Mouse (Mus musculus) limb, embryonic 13.5 days (tissue): ENCODE measurements around the gene Efr3b. TPM values are rescaled to one million over a fixed set of nuclear protein-coding genes. Genes with fewer than 3 reads are reported as not detected.

Source experiments
- ATAC-seq: fragments of 200-750 bp; cut with Nextera tagmentation; 2 replicates; pipeline ENCODE4 v1.8.0; 2017; ENCODE audit warnings: low read depth, moderate number of reproducible peaks, moderate TSS enrichment; ENCODE audit not compliant: low FRiP score
- H3K27ac ChIP-seq: fragments of 300-500 bp; sonication (generic); 2 replicates; pipeline ENCODE4 v1.5.1; 2015; ENCODE audit warnings: inconsistent platforms, mild to moderate bottlenecking, moderate library complexity
- H3K27me3 ChIP-seq: fragments of 300-500 bp; sonication (generic); 2 replicates; pipeline ENCODE4 v1.6.1; 2015; ENCODE audit warnings: mild to moderate bottlenecking, inconsistent platforms
- H3K36me3 ChIP-seq: fragments of 300-500 bp; sonication (generic); 2 replicates; pipeline ENCODE4 v1.6.1; 2015; ENCODE audit warnings: inconsistent platforms, mild to moderate bottlenecking, moderate library complexity
- H3K4me1 ChIP-seq: fragments of 300-500 bp; sonication (generic); 2 replicates; pipeline ENCODE4 v1.6.1; 2015; ENCODE audit warnings: inconsistent platforms
- H3K4me2 ChIP-seq: fragments of 300-500 bp; sonication (generic); replicated peaks from 2 replicates; pipeline ENCODE4 v1.6.1; 2015; ENCODE audit warnings: inconsistent platforms, mild to moderate bottlenecking, moderate library complexity
- H3K4me3 ChIP-seq: fragments of 300-500 bp; sonication (generic); 2 replicates; pipeline ENCODE4 v1.5.1; 2015; ENCODE audit warnings: moderate library complexity, mild to moderate bottlenecking, inconsistent platforms
- H3K9ac ChIP-seq: fragments of 300-500 bp; sonication (generic); 2 replicates; pipeline ENCODE4 v1.6.1; 2015; ENCODE audit warnings: mild to moderate bottlenecking, inconsistent platforms
- H3K9me3 ChIP-seq: fragments of 300-500 bp; sonication (generic); 2 replicates; pipeline ENCODE4 v1.6.1; 2016; ENCODE audit warnings: inconsistent platforms
- WGBS: fragments of 180-500 bp; shearing (Covaris S2); methylation state at CpG from one replicate; pipeline ENCODE4 v1.1.7; 2015; 5-methylcytosine and 5-hydroxymethylcytosine counted together
- polyA plus RNA-seq: library from polyadenylated mRNA; unstranded; fragments of >200 nt; fragmentation: Nextera tagmentation; extraction: Ambion mirVana; gene quantifications from 2 replicates; pipeline ENCODE4 v1.2.1, GENCODE M21; 2015

The Efr3b gene
- polyA plus RNA-seq, 1 experiment from 2014 or later: 6.2 TPM

DNA sequence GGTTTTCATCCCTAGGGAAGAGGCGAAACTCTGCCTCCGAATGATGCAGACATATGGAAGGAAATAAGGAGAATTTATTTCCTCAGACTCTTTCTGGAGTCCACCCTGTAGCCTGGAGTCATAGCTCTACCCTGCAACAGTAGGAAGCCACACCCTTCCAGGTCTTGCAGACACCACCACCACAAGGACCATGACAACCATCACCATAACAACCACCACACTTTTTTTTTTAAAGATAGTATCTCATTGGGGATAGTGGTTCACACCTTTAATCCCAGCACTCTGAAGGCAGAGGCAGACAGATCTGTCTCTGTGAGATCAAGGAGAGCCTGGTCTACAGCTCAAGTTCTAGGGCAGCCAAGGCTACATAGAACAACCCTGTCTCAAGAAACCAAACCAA lies 26.8 kb upstream of the Efr3b start:
- H3K4me1 ChIP-seq: no peaks in the 10 kb centered on the region
- no peak for ATAC-seq
- H3K27me3 ChIP-seq: no peaks in the 10 kb centered on the region
- WGBS: 94% methylated on average over 2 of the region's 2 CpGs
- no peak overlapping the region for H3K27ac ChIP-seq
- H3K9me3 ChIP-seq: 0 out of 2 replicates have a peak, but pooled peaks cover 3% of the 10 kb centered on the region
- H3K4me3 ChIP-seq: no peak overlapping the region
- H3K36me3 ChIP-seq: no peaks in the 10 kb centered on the region
- H3K9ac ChIP-seq: no peak overlapping the region
- no peak overlapping the region for H3K4me2 ChIP-seq

DNA sequence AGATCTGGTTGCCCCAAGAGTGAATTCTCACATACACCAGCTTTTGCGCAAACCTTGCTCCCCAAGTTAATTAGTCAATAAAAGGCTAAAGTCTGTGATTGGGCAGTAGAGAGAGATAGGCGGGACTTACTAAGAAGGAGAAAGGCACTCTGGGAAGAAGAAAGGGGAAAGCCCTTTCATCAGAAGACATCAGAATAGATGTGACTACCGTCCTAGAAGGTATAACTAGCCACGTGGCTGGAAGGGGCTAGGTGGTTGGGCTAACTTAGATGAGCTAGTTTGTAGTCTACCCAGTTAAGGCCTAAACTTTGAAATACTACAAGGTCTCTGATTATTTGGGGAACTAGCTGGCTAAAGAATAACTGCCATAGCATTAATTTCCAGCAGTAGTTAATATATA lies 21.0 kb upstream of the Efr3b start:
- no peaks in the 10 kb centered on the region for H3K4me1 ChIP-seq
- H3K9me3 ChIP-seq: 0 out of 2 replicates have a peak, but pooled peaks cover 6% of the 10 kb centered on the region
- no peaks in the 10 kb centered on the region for H3K36me3 ChIP-seq
- no peak overlapping the region for H3K27ac ChIP-seq
- H3K27me3 ChIP-seq: no peaks in the 10 kb centered on the region
- WGBS: 77% methylated on average over 4 of the region's 4 CpGs
- no peak for ATAC-seq
- no peak overlapping the region for H3K9ac ChIP-seq
- H3K4me2 ChIP-seq: no peak overlapping the region
- no peak overlapping the region for H3K4me3 ChIP-seq

DNA sequence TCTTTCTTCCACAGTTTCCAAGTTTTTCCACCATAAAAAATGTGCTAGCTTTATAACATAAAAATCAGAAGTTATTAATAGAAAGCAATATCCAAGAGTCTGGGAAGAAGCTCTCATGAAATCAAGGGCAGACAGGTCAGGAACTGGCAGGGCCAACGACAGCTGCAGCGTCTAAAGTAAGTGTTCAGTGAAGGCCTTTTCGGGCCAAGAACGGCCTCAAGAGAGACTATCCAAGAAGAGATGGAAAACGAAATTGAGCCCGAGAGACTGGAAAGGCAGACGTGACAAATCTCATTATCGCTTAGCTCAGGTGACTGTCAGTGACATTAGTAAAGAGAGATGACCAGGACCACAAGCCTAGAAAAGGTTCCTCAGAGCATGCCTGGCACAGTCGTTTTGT lies 19.6 kb upstream of the Efr3b start:
- 0 out of 2 replicates have a peak, but pooled peaks cover 6% of the 10 kb centered on the region for H3K9me3 ChIP-seq
- no peaks in the 10 kb centered on the region for H3K4me1 ChIP-seq
- H3K4me2 ChIP-seq: no peak overlapping the region
- H3K36me3 ChIP-seq: no peaks in the 10 kb centered on the region
- no peaks in the 10 kb centered on the region for H3K27me3 ChIP-seq
- ATAC-seq: no peak
- 70% methylated on average over 9 of the region's 9 CpGs for WGBS
- H3K4me3 ChIP-seq: no peak overlapping the region
- H3K9ac ChIP-seq: no peak overlapping the region
- H3K27ac ChIP-seq: no peak overlapping the region

DNA sequence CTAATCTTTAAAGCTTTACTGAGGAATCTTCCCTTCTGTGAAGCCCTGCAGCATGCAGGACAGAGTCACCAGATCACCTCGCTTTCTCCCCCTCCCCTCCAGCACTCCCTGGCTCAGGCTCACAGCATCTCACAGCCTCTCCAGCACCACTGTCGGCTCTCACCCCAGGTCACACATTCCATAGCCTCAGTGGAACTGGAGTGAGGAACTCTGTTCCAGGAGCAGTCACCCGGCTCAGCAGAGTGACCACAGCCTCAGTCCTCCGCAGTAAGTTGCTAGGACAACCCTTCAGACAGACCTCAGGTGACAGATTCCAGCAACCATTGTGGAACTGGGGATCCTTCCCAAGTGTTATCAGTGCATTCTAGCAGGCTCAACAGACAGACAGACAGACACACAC lies 16.1 kb upstream of the Efr3b start:
- Histone ChIP-seq H3K27me3 (no peaks in the 10 kb centered on the region), H3K4me1 (no peaks in the 10 kb centered on the region), H3K27ac (no peak overlapping the region), H3K36me3 (no peaks in the 10 kb centered on the region), H3K4me2 (no peak overlapping the region), H3K4me3 (no peak overlapping the region), H3K9me3 (no peaks in the 10 kb centered on the region), H3K9ac (no peak overlapping the region)
- no peak for ATAC-seq
- 28% methylated on average over 4 of the region's 4 CpGs for WGBS

DNA sequence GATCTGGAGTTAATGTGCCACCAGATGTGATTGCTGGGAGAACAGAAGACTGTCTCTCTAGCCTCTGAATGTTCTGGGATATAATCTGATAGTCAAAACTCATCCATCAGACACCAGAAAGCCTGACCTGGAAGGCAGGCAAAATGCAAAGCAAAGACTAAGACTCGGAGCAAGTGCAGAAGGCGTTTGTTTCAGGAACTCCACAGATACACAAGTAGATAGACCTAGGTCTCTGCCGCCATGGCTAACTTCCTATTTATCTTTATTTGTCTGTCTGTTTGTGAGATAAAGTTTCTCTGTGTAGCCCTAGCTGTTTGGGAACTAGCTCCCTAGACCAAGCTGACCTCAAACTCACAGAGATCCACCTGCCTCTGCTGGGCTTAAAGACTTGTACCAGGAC lies 14.9 kb upstream of the Efr3b start:
- H3K4me2 ChIP-seq: no peak overlapping the region
- 82% methylated on average over 3 of the region's 3 CpGs for WGBS
- no peak overlapping the region for H3K27ac ChIP-seq
- no peaks in the 10 kb centered on the region for H3K4me1 ChIP-seq
- H3K27me3 ChIP-seq: no peaks in the 10 kb centered on the region
- ATAC-seq: no peak
- H3K36me3 ChIP-seq: no peaks in the 10 kb centered on the region
- H3K9me3 ChIP-seq: no peaks in the 10 kb centered on the region
- H3K4me3 ChIP-seq: no peak overlapping the region
- H3K9ac ChIP-seq: no peak overlapping the region

DNA sequence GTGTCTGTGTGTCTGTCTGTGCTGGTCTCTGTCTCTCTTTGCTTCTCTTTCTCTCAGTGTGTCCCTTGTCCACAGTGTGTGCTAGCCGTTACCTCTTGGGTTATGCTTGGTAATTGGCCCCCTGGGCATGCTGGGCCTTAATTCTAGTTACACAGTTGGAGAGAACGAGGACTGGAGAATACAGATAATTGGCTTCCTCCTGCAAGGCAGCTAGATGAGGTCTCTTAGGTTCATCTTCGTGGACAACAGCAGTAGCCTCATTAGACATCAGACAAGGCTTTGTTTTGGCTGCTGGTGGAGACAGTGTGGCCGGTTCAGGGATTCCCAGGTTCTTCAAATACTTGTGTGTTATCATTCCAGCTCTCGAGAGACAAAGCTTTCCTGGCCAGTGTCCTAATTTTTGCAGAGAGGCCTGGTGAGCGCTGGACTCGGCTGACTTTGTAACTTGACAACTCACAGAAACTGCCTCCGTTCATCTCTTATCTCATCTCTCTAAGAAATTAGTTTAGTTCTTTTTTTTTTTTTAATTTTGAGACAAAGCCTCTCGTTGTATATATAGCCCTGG lies 12.2 kb upstream of the Efr3b start:
- no peaks in the 10 kb centered on the region for H3K27me3 ChIP-seq
- no peak overlapping the region for H3K4me2 ChIP-seq
- no peak overlapping the region for H3K9ac ChIP-seq
- no peak overlapping the region for H3K27ac ChIP-seq
- no peak overlapping the region for H3K4me3 ChIP-seq
- no peaks in the 10 kb centered on the region for H3K9me3 ChIP-seq
- WGBS: 66% methylated on average over 9 of the region's 9 CpGs
- H3K36me3 ChIP-seq: no peaks in the 10 kb centered on the region
- no peaks in the 10 kb centered on the region for H3K4me1 ChIP-seq
- no peak for ATAC-seq

DNA sequence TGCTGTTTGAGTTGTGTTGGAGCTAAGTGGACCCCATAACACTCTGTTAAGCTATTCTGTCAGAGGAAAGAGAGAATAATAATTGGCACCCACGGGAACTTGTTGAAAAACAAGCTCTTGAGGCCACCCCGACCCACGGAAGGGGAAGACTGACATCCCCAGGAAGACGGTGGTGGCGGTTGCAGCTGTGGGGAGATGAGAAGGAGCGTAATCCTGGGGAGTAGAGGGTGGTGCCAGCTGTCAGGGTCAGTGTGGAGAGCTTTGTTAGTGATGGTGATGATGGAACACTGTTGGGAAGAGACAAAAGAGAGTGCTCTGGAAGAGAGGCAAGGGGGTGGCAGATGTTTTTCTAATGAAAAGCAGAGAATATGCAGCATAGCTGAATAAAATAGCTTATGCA lies 9.3 kb upstream of the Efr3b start:
- Histone ChIP-seq H3K9me3 (no peaks in the 10 kb centered on the region), H3K4me2 (no peak overlapping the region), H3K27me3 (no peaks in the 10 kb centered on the region), H3K4me1 (peaks cover 3% of the 10 kb centered on the region; the same call in 1 of the 2 replicates), H3K36me3 (no peaks in the 10 kb centered on the region), H3K9ac (no peak overlapping the region), H3K4me3 (no peak overlapping the region), H3K27ac (no peak overlapping the region)
- no peak for ATAC-seq
- 70% methylated on average over 6 of the region's 6 CpGs for WGBS

DNA sequence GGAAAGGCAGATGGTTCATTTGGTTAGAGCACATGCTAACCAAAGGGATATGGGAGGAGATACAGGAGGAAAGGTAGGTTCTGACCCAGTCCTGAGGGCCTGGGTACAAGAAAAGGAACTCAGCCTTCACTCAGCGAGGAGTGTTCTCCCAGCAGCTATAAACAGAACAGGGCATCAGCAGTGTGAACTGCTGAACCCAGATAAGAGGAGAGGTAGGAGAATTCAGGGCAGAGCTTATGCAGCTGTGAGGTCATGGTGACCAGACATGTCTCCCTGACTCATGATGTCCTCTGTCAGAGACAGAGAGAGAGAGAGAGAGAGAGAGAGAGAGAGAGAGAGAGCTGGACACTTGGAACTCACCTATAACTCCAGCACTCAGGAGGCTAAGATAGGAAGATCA lies 7.3 kb upstream of the Efr3b start:
- no peak for ATAC-seq
- Histone ChIP-seq H3K4me2 (no peak overlapping the region), H3K9ac (no peak overlapping the region), H3K27ac (no peak overlapping the region), H3K9me3 (no peaks in the 10 kb centered on the region), H3K36me3 (no peaks in the 10 kb centered on the region), H3K4me3 (no peak overlapping the region), H3K27me3 (no peaks in the 10 kb centered on the region), H3K4me1 (peaks cover 3% of the 10 kb centered on the region; the same call in 1 of the 2 replicates)
- 67% methylated on average over 1 of the region's 1 CpGs for WGBS

DNA sequence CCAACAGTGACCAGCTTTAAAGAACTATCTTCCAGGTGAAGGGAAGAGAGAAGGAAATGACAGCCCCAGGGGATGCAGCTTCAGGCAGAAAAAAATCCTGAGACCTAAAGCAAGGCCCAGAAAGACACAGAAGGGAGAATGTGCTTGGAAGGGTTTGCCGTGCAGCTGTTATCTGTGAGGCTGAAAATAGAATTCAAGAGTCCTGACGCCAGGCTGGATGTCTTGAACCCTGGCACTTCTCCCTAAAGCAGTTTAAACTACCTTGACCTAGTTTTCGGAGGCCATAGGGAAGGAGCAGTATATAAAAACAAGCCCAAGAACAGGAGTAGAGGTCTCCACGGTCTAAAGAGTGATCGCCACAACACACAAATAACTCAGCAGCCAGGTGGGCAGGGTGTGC lies 3.7 kb upstream of the Efr3b start:
- 76% methylated on average over 5 of the region's 5 CpGs for WGBS
- H3K36me3 ChIP-seq: no peaks in the 10 kb centered on the region
- no peak overlapping the region for H3K4me3 ChIP-seq
- no peak overlapping the region for H3K27ac ChIP-seq
- no peak overlapping the region for H3K4me2 ChIP-seq
- peaks cover 5% of the 10 kb centered on the region; the same call in 1 of the 2 replicates for H3K27me3 ChIP-seq
- H3K9ac ChIP-seq: no peak overlapping the region
- peaks cover 10% of the 10 kb centered on the region for H3K4me1 ChIP-seq
- ATAC-seq: no peak
- no peaks in the 10 kb centered on the region for H3K9me3 ChIP-seq

DNA sequence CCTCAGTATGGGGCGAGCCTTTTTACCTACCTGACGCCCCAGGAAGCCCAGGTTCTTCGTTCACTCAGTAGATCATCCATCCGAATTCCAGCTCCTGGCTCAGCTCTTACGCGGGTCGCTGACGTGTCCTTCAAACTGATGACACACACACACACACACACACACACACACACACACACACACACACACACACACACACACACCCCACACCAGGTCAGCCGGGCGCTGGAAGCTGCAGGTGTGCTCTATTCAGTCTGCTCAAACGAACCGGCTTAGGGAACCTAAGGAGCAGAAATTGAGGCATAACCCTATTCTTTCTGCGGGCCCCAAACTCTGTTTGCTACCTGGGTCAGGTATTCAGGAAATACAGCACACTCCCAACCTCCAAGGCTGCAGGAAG lies 331 bp upstream of the Efr3b start:
- Histone ChIP-seq H3K36me3 (no peaks in the 10 kb centered on the region), H3K4me1 (peaks cover 18% of the 10 kb centered on the region), H3K4me2 (peak overlapping the region; percentile 93), H3K27ac (no peak overlapping the region), H3K9me3 (no peaks in the 10 kb centered on the region), H3K9ac (peak overlapping the region; percentile 19), H3K4me3 (peak overlapping the region; percentile 78), H3K27me3 (peaks cover 5% of the 10 kb centered on the region; the same call in 1 of the 2 replicates)
- 3% methylated on average over 9 of the region's 13 CpGs for WGBS
- peak; percentile 35; the same call in 1 of the 2 replicates for ATAC-seq

DNA sequence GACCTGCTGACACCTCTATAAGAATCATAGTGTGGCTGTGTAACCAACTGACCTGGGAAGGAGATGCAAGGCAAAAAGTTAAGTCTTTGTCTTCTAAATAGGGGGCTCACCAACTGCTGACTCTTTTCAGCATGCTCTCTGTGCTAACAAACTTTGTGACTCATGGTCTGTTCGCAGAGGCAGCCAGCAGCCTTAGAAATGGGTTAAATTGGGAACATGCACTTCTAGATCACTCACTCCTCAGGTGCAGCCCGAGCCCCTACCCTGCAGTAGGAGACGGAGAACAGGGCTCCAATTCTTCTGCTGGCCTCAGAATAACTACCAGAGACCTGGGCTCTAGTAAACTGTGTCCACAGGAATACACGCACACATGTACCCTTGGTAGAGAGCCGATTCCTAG lies 1.2 kb downstream of the Efr3b start:
- H3K4me2 ChIP-seq: peak overlapping the region; percentile 93
- ATAC-seq: no peak
- H3K9me3 ChIP-seq: no peaks in the 10 kb centered on the region
- H3K4me3 ChIP-seq: peak overlapping the region; percentile 78
- no peaks in the 10 kb centered on the region for H3K36me3 ChIP-seq
- H3K27ac ChIP-seq: no peak overlapping the region
- peaks cover 15% of the 10 kb centered on the region for H3K4me1 ChIP-seq
- H3K27me3 ChIP-seq: peaks cover 5% of the 10 kb centered on the region; the same call in 1 of the 2 replicates
- no peak overlapping the region for H3K9ac ChIP-seq
- 17% methylated on average over 5 of the region's 5 CpGs for WGBS

DNA sequence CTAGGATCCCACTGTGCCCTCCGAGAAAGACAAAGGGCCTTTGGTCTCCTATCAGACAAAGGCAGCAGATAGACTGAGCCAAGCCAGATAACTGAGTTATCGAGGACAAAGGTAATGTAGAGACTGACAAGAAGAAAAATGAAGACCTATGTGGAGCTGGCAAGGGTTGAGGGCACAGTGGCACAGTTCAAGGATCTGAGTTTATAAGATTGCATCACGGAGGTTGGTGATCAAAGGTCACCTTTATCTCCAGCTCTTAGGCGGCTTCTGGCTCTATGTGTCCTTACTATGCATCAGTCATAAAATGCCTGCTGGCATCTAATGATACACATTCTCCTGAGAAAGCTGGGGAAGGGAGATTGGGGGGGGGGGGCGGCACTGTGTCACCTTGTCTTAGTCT lies 2.6 kb downstream of the Efr3b start:
- Histone ChIP-seq H3K4me1 (peaks cover 15% of the 10 kb centered on the region), H3K27ac (no peak overlapping the region), H3K27me3 (peaks cover 5% of the 10 kb centered on the region; the same call in 1 of the 2 replicates), H3K9me3 (no peaks in the 10 kb centered on the region), H3K4me2 (no peak overlapping the region), H3K36me3 (no peaks in the 10 kb centered on the region), H3K4me3 (no peak overlapping the region), H3K9ac (no peak overlapping the region)
- whole genome bisulfite sequencing: 92% methylated on average over 5 of the region's 5 CpGs
- ATAC-seq: no peak

DNA sequence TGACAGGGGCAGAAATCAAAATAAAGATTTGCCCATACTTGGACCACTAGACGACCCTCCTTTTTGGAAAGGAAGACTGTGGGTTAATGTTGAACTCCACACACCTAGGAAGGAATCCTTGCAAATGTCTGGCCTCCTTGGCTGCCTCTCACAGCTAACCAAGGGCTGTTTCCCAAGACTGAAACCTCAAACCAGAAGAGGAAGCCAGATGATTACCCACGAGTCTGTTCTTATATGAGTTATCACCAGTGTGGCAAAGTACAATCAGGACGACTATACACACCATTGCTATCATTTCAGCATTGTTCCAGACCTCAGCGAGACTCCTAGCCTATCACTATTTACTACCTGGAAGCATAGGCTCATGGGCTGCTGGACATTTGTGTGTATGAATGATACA lies 9.7 kb downstream of the Efr3b start:
- no peak overlapping the region for H3K9ac ChIP-seq
- H3K27me3 ChIP-seq: no peaks in the 10 kb centered on the region
- no peak overlapping the region for H3K27ac ChIP-seq
- H3K36me3 ChIP-seq: no peaks in the 10 kb centered on the region
- H3K4me3 ChIP-seq: no peak overlapping the region
- H3K4me2 ChIP-seq: no peak overlapping the region
- WGBS: 75% methylated on average over 4 of the region's 4 CpGs
- ATAC-seq: no peak
- H3K9me3 ChIP-seq: no peaks in the 10 kb centered on the region
- no peaks in the 10 kb centered on the region for H3K4me1 ChIP-seq
